Mouse (Mus musculus): Measurements from ENCODE around the gene Atp2a1. TPM values are rescaled to one million over a fixed set of nuclear protein-coding genes. Genes with fewer than 3 reads are reported as not detected.

Gene Atp2a1
- total and polyA plus RNA-seq, 3 experiments, result 0.04 to 0.47 TPM; not detected in 1

DNA sequence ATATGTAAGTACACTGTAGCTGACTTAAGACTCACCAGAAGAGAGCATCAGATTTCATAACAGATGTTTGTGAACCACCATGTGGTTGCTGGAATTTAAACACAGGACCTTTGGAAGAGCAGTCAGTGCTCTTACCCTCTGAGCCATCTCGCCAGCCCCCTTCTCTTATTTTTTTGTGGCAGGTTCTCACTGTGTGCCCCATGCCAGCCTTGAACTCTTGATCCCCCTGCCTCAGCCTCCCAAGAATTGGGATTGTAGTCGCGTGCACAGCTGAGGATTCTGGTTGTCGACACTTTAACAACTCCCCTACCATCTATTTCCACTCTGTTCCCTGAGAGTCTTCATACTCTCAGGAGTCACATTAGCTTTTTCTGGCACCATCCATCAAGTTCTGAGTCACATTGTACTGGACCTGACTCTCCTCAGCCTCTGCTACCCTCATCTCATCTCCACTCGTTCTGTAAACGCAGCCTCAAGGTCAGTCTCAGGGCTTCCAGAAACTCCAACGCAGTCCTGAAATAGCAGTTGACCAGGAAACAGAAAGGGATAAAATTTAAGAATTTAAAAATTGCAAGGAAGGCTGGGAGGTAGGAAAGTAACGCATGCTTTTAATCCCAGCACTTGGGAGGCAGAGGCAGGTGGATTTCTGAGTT lies 44.3 kb upstream of the Atp2a1 start:
- Histone ChIP-seq H3K27ac (ENCODE audit: control insufficient read depth, low read depth, low read length) (no peak overlapping the region), H3K79me2 (ENCODE audit: control insufficient read depth, insufficient read depth, low read length, poor library complexity) (peaks cover 7% of the 10 kb centered on the region), H3K9me3 (replicated peaks; ENCODE audit: insufficient read depth, low read length) (no peaks in the 10 kb centered on the region), H3K36me3 (ENCODE audit: control insufficient read depth in 1 of 2, insufficient read depth in 2 of 2, low read length in 2 of 2) (peaks cover 0 to 5% of the 10 kb centered on the region in 2 experiments; a peak in 2 of 4 replicates), H3K4me1 (ENCODE audit: control insufficient read depth in 1 of 2, insufficient read depth in 2 of 2, low read length in 2 of 2) (0 out of 4 replicates have a peak, but pooled peaks cover 0 to 2% of the 10 kb centered on the region in 2 experiments), H3K4me3 (ENCODE audit: control insufficient read depth in 1 of 2, insufficient read depth in 1 of 2, low read depth in 2 of 2, low read length in 2 of 2) (no peak overlapping the region), H3K9ac (ENCODE audit: control insufficient read depth, low read depth, low read length, poor library complexity, severe bottlenecking) (no peak overlapping the region), H3K27me3 (ENCODE audit: control insufficient read depth in 1 of 2, insufficient read depth in 2 of 2, low read length in 2 of 2) (no peaks in the 10 kb centered on the region)
- no peak for DNase-seq (ENCODE audit: low read depth, low spot score)
- TF ChIP-seq MAX (IDR thresholded peaks at IDR 0.05; ENCODE audit: low read length) (no peak), EP300 (IDR thresholded peaks at IDR 0.05; ENCODE audit: low read depth in 1 of 2, low read length in 2 of 2) (no peak), MXI1 (IDR thresholded peaks at IDR 0.05; ENCODE audit: low read depth, low read length) (no peak), CTCF (IDR thresholded peaks at IDR 0.05 in 2 of 3, conservative IDR thresholded peaks at IDR 0.05 in 1 of 3; ENCODE audit: control insufficient read depth in 1 of 3, insufficient read depth in 1 of 3, low read depth in 2 of 3, low read length in 3 of 3, poor library complexity in 1 of 3, severe bottlenecking in 1 of 3) (no peak), JUND (IDR thresholded peaks at IDR 0.05; ENCODE audit: low read depth, low read length) (no peak), RAD21 (IDR thresholded peaks at IDR 0.05; ENCODE audit: low read depth, low read length) (no peak), HCFC1 (IDR thresholded peaks at IDR 0.05; ENCODE audit: low read depth, low read length) (no peak), GATA1 (IDR thresholded peaks at IDR 0.05; ENCODE audit: low read depth, low read length) (no peak), CHD2 (IDR thresholded peaks at IDR 0.05; ENCODE audit: low read length) (no peak), RCOR1 (IDR thresholded peaks at IDR 0.05; ENCODE audit: low read depth, low read length) (no peak)

- Histone ChIP-seq H3K27me3 (ENCODE audit: control insufficient read depth in 1 of 2, insufficient read depth in 2 of 2, low read length in 2 of 2) (no peaks in the 10 kb centered on the region), H3K27ac (ENCODE audit: control insufficient read depth, low read depth, low read length) (no peak overlapping the region), H3K36me3 (ENCODE audit: control insufficient read depth in 1 of 2, insufficient read depth in 2 of 2, low read length in 2 of 2) (peaks cover 14 to 20% of the 10 kb centered on the region in 2 experiments), H3K4me3 (ENCODE audit: control insufficient read depth in 1 of 2, insufficient read depth in 1 of 2, low read depth in 2 of 2, low read length in 2 of 2) (no peak overlapping the region), H3K4me1 (ENCODE audit: control insufficient read depth in 1 of 2, insufficient read depth in 2 of 2, low read length in 2 of 2) (peaks cover 4 to 11% of the 10 kb centered on the region in 2 experiments; a peak in 3 of 4 replicates), H3K9ac (ENCODE audit: control insufficient read depth, low read depth, low read length, poor library complexity, severe bottlenecking) (no peak overlapping the region), H3K9me3 (replicated peaks; ENCODE audit: insufficient read depth, low read length) (no peaks in the 10 kb centered on the region), H3K79me2 (ENCODE audit: control insufficient read depth, insufficient read depth, low read length, poor library complexity) (peaks cover 28% of the 10 kb centered on the region)
- no peak for DNase-seq (ENCODE audit: low read depth, low spot score)
- no peak for TF ChIP-seq POLR2AphosphoS5 (IDR thresholded peaks at IDR 0.05; ENCODE audit: borderline replicate concordance, low read depth, low read length)
These were observed 42.0 kb upstream of the Atp2a1 start for GRCm38 (mm10) chr7:126504913-126505312.

GRCm38 (mm10) chr7:126503273-126503878 lies 40.5 kb upstream of the Atp2a1 start, which contains the start of gene Atxn2l:
Gene Atxn2l (minus strand): TSS chr7:126503437.
- peak; percentile 99 for DNase-seq (ENCODE audit: low read depth, low spot score)
- H3K27ac ChIP-seq (ENCODE audit: control insufficient read depth, low read depth, low read length), result peak within 1 kb of the TSS; percentile 99
- H3K9me3 ChIP-seq (replicated peaks; ENCODE audit: insufficient read depth, low read length), result no peaks in the 10 kb centered on the region
- no peaks in the 10 kb centered on the region for H3K27me3 ChIP-seq (ENCODE audit: control insufficient read depth in 1 of 2, insufficient read depth in 2 of 2, low read length in 2 of 2)
- peaks cover 4 to 12% of the 10 kb centered on the region in 2 experiments; a peak in 3 of 4 replicates for H3K4me1 ChIP-seq (ENCODE audit: control insufficient read depth in 1 of 2, insufficient read depth in 2 of 2, low read length in 2 of 2)
- peaks cover 26 to 32% of the 10 kb centered on the region in 2 experiments for H3K36me3 ChIP-seq (ENCODE audit: control insufficient read depth in 1 of 2, insufficient read depth in 2 of 2, low read length in 2 of 2)
- peaks cover 34% of the 10 kb centered on the region for H3K79me2 ChIP-seq (ENCODE audit: control insufficient read depth, insufficient read depth, low read length, poor library complexity)
- H3K4me3 ChIP-seq (ENCODE audit: control insufficient read depth in 1 of 2, insufficient read depth in 1 of 2, low read depth in 2 of 2, low read length in 2 of 2), result peak within 1 kb of the TSS; percentile 70 to 96
- peak within 1 kb of the TSS; percentile 100 for H3K9ac ChIP-seq (ENCODE audit: control insufficient read depth, low read depth, low read length, poor library complexity, severe bottlenecking)
- TF ChIP-seq RCOR1 (IDR thresholded peaks at IDR 0.05; ENCODE audit: low read depth, low read length), result no peak
- TF ChIP-seq UBTF (IDR thresholded peaks at IDR 0.05; ENCODE audit: borderline replicate concordance, insufficient read depth, low read depth, low read length), result peak; percentile 32; the same call in 1 of the 2 replicates
- TF ChIP-seq ELF1 (IDR thresholded peaks at IDR 0.05; ENCODE audit: low read depth, low read length), result peak; percentile 93
- TF ChIP-seq E2F4 (IDR thresholded peaks at IDR 0.05; ENCODE audit: borderline replicate concordance, low read depth, low read length), result peak; percentile 60; the same call in 1 of the 2 replicates
- peak; percentile 58 for TF ChIP-seq ETS1 (IDR thresholded peaks at IDR 0.05; ENCODE audit: low read depth, low read length)
- TF ChIP-seq TBP (IDR thresholded peaks at IDR 0.05; ENCODE audit: low read depth, low read length), result peak; percentile 88
- 0 out of 2 replicates have a peak, but pooled peaks have one; percentile 26 for TF ChIP-seq MYB (IDR thresholded peaks at IDR 0.05; ENCODE audit: low read depth, low read length)
- peak; percentile 95 for TF ChIP-seq POLR2AphosphoS2 (IDR thresholded peaks at IDR 0.05; ENCODE audit: low read length)
- peak; percentile 83 for TF ChIP-seq NELFE (IDR thresholded peaks at IDR 0.05; ENCODE audit: low read depth, low read length)
- peak; percentile 89 for TF ChIP-seq ZNF384 (IDR thresholded peaks at IDR 0.05; ENCODE audit: low read depth, low read length)
- TF ChIP-seq GATA1 (IDR thresholded peaks at IDR 0.05; ENCODE audit: low read depth, low read length), result no peak
- TF ChIP-seq POLR2A (IDR thresholded peaks at IDR 0.05; ENCODE audit: control insufficient read depth in 1 of 2, insufficient read depth in 1 of 2, low read depth in 1 of 2, low read length in 2 of 2, poor library complexity in 1 of 2), result peak; percentile 47 to 73
- TF ChIP-seq TCF12 (IDR thresholded peaks at IDR 0.05; ENCODE audit: low read depth, low read length), result peak; percentile 67
- peak; percentile 88 for TF ChIP-seq NRF1 (IDR thresholded peaks at IDR 0.05; ENCODE audit: insufficient read depth, low read depth, low read length, poor library complexity, severe bottlenecking)
- TF ChIP-seq RAD21 (IDR thresholded peaks at IDR 0.05; ENCODE audit: low read depth, low read length), result no peak
- TF ChIP-seq USF1 (IDR thresholded peaks at IDR 0.05; ENCODE audit: low read depth, low read length), result 0 out of 2 replicates have a peak, but pooled peaks have one; percentile 34
